Mouse (Mus musculus): ENCODE measurements around the gene Lmx1b.

The Lmx1b gene

GRCm38 (mm10) chr2:33643721-33644713 is 3.7 kb upstream of the Lmx1b start:
- DNase-seq (ENCODE audit: low read depth, low spot score): no peak

GRCm38 (mm10) chr2:33642650-33643458 is 2.5 kb upstream of the Lmx1b start:
- DNase-seq (ENCODE audit: low read depth, low spot score): no peak

- DNase-seq (ENCODE audit: low read depth, low spot score): no peak
These were observed 1.7 kb upstream of the Lmx1b start for GRCm38 (mm10) chr2:33641859-33642571.

- DNase-seq (ENCODE audit: low read depth, low spot score): no peak
These were observed 907 bp upstream of the Lmx1b start for GRCm38 (mm10) chr2:33640978-33641858.

GRCm38 (mm10) chr2:33639301-33640170 is 775 bp downstream of the Lmx1b start:
- no peak for DNase-seq (ENCODE audit: low read depth, low spot score)

GRCm38 (mm10) chr2:33638141-33638733 is 2.1 kb downstream of the Lmx1b start:
- DNase-seq (ENCODE audit: low read depth, low spot score): no peak

- DNase-seq (ENCODE audit: low read depth, low spot score): no peak
These were observed 3.0 kb downstream of the Lmx1b start for GRCm38 (mm10) chr2:33637288-33637687.

- DNase-seq (ENCODE audit: low read depth, low spot score): no peak
These were observed 3.6 kb downstream of the Lmx1b start for GRCm38 (mm10) chr2:33636628-33637188.

GRCm38 (mm10) chr2:33636117-33636521 is 4.2 kb downstream of the Lmx1b start:
- no peak for DNase-seq (ENCODE audit: low read depth, low spot score)

GRCm38 (mm10) chr2:33635323-33636116 is 4.8 kb downstream of the Lmx1b start:
- DNase-seq (ENCODE audit: low read depth, low spot score): no peak

- DNase-seq (ENCODE audit: low read depth, low spot score): no peak
These were observed 5.7 kb downstream of the Lmx1b start for GRCm38 (mm10) chr2:33634481-33635090.

GRCm38 (mm10) chr2:33633955-33634354 is 6.4 kb downstream of the Lmx1b start:
- DNase-seq (ENCODE audit: low read depth, low spot score): no peak

GRCm38 (mm10) chr2:33633237-33633636 is 7.1 kb downstream of the Lmx1b start:
- DNase-seq (ENCODE audit: low read depth, low spot score): no peak

- no peak for DNase-seq (ENCODE audit: low read depth, low spot score)
These were observed 7.7 kb downstream of the Lmx1b start for GRCm38 (mm10) chr2:33632551-33633059.

- DNase-seq (ENCODE audit: low read depth, low spot score): no peak
These were observed 8.5 kb downstream of the Lmx1b start for GRCm38 (mm10) chr2:33631708-33632343.

- no peak for DNase-seq (ENCODE audit: low read depth, low spot score)
These were observed 9.1 kb downstream of the Lmx1b start for GRCm38 (mm10) chr2:33631022-33631707.

Measured in telencephalon, adult 2 months (tissue).